ENCODE assay signal across 8 mouse cellular contexts in the genomic region with DNA sequence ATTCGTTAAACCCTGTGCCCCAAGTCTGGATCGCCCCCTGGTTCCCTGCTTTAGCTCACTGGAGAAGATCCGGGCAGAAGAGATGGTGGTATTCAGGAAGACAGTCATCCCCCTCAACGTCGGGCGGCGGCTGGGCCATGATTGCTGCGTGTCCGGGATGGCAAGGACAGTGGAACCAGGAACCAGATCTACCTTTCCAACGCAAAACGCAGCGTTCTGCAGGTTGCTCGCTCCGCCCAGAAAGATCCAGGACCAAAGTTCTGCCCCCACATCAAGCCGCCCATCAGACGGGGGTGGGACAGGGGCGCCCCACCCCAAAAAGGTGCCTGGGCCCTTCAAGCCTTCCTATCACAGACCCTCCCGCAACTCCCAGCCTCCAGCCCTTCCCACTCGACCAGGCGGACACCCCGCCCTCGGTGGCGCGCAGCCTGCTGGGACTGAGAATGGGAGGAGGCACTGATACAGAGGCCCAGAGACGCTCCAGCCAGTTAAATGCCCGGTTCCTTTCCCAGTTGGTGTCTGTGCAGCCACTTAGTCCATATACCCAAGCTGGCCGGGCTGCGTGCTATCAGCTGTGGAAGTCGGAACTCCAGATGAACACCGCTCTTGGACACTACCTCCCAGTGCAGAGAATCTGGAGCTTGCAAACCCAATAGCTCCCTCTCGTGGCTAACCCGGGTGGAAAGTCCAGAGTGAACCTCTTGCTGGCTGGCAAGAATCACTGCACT. TPM values are rescaled to one million over a fixed set of nuclear protein-coding genes. Genes with fewer than 3 reads are reported as not detected.
DNase-seq lines count a peak whose midpoint lies in the region; ATAC-seq lines count a peak whose summit lies in the region.

A gene (minus strand): TSS at position 433 of the 728 bp plus-strand sequence.

- 0 out of 2 replicates have a peak, but pooled peaks cover 4% of the 10 kb centered on the region for H3K4me1 ChIP-seq in intestine, embryonic 14.5 days (replicated peaks; ENCODE audit: control insufficient read depth, insufficient read depth, low read length)

- peak within 1 kb of the TSS; percentile 67 for H3K9ac ChIP-seq in intestine, embryonic 14.5 days (ENCODE audit: low read length)

- intact Hi-C loops in left cerebral cortex, postnatal 14 days (cut with DNase I) = loop anchor here (2.0 to 5.0 kb wide), 2 partner anchors 48 to 79 kb away; no protein-coding TSS in a partner anchor

- peak; percentile 80 to 81 for DNase-seq in adrenal gland, adult 18-20 months (ENCODE audit: low spot score in 2 of 2)
- DNase-seq in embryo, embryonic 11 days = peak; percentile 93
- peak; percentile 83 for DNase-seq in gastrocnemius, postnatal 25 days
- peak; percentile 95 for DNase-seq in intestine, embryonic 14.5 days (ENCODE audit: low spot score)
- DNase-seq in left cerebral cortex, postnatal 14 days (ENCODE audit: low spot score in 2 of 2) = peak; percentile 90 to 92
- DNase-seq in mesoderm, embryonic 11.5 days (ENCODE audit: low read depth, low spot score) = peak; percentile 93
- peak; percentile 81 to 83 for DNase-seq in right cerebral cortex, postnatal 36 days (ENCODE audit: low spot score in 2 of 2)
- peak; percentile 95 for DNase-seq in yolk sac, embryonic 10.5 days (ENCODE audit: low spot score)

- no peaks in the 10 kb centered on the region for H3K9me3 ChIP-seq in intestine, embryonic 14.5 days (ENCODE audit: control insufficient read depth, low read length)

- no peaks in the 10 kb centered on the region for H3K27me3 ChIP-seq in intestine, embryonic 14.5 days (replicated peaks; ENCODE audit: control insufficient read depth, insufficient read depth, low read length)

- WGBS in intestine, embryonic 14.5 days = under 1% methylated on average over 32 of the region's 32 CpGs

- peaks cover 16% of the 10 kb centered on the region; the same call in 1 of the 2 replicates for H3K36me3 ChIP-seq in intestine, embryonic 14.5 days (ENCODE audit: control insufficient read depth, insufficient read depth, low read length)

- H3K4me2 ChIP-seq in intestine, embryonic 14.5 days (ENCODE audit: low read length) = peak within 1 kb of the TSS; percentile 63

- peak within 1 kb of the TSS; percentile 82 for H3K27ac ChIP-seq in intestine, embryonic 14.5 days (ENCODE audit: low read depth)

- H3K4me3 ChIP-seq in intestine, embryonic 14.5 days (ENCODE audit: low read depth, low read length) = peak within 1 kb of the TSS; percentile 60

- peak; percentile 95 for ATAC-seq in intestine, embryonic 14.5 days (replicated peaks; ENCODE audit: low FRiP score, low TSS enrichment, low read depth)

RNA-seq across cellular contexts. Expression of the gene that starts here (rescaled TPM):
- total RNA-seq in adrenal gland, adult 18-20 months (2021) = 10 to 100 TPM; 23.8 to 25.0 TPM
- 1 to 10 TPM; 2.8 to 3.2 TPM for total RNA-seq in gastrocnemius, postnatal 25 days (2021)
- 27.3 and 32.4 TPM in 2 replicates for polyA plus RNA-seq in intestine, embryonic 14.5 days (2014; fragmentation: Nextera tagmentation; extraction: Ambion mirVana)
- 10 to 100 TPM; 24.3 to 26.3 TPM for total RNA-seq in left cerebral cortex, postnatal 14 days (2021)

Comparison
In these comparisons a context has a peak if more than half of its experiments do, and no peak if none do; other contexts are left out.
1. Peak in every context shown above with its lines: DNase-seq, ATAC-seq, H3K4me3 ChIP-seq and H3K27ac ChIP-seq.
2. RNA of the gene that starts here (total RNA-seq): 24.3 to 26.3 TPM in left cerebral cortex, postnatal 14 days and 23.8 to 25.0 TPM in adrenal gland, adult 18-20 months; 2.8 to 3.2 TPM in gastrocnemius, postnatal 25 days; every median in the first group is over 4 times any median in the second.